Mouse (Mus musculus) CH12.LX (cell line): ENCODE data around the gene Grap2. TPM values are rescaled to one million over a fixed set of nuclear protein-coding genes. Genes with fewer than 3 reads are reported as not detected.

Experiments
- DNase-seq: peaks from one replicate; pipeline ENCODE4 v3.0.0-alpha.2; 2013; ENCODE audit errors: extremely low read depth
- H3K27ac ChIP-seq: 2 replicates; pipeline ENCODE4 v1.5.1; 2012; ENCODE audit warnings: low read depth, mild to moderate bottlenecking, control low read depth, moderate library complexity; ENCODE audit not compliant: insufficient read depth
- H3K27me3 ChIP-seq: replicated peaks from 2 replicates; pipeline ENCODE3; 2012; ENCODE audit warnings: inconsistent platforms
- H3K36me3 ChIP-seq, 2 experiments: replicated peaks in 1 of 2; 2 replicates each; pipeline versions ENCODE3 to v1.6.1; 2012; ENCODE audit warnings: inconsistent platforms in 1 of 2, low read length in 1 of 2, mild to moderate bottlenecking in 1 of 2, mixed read lengths in 1 of 2, moderate library complexity in 1 of 2; ENCODE audit not compliant: control insufficient read depth in 1 of 2, insufficient read depth in 1 of 2
- H3K4me1 ChIP-seq, 2 experiments: 2 replicates each; pipeline ENCODE4 v1.6.1; 2012; ENCODE audit warnings: inconsistent platforms in 1 of 2, moderate library complexity in 1 of 2; ENCODE audit not compliant: insufficient read depth in 2 of 2, control insufficient read depth in 1 of 2
- H3K4me2 ChIP-seq: 2 replicates; pipeline ENCODE4 v1.6.1; 2012; ENCODE audit warnings: low read depth, mild to moderate bottlenecking, control low read depth; ENCODE audit not compliant: poor library complexity, insufficient read depth, severe bottlenecking
- H3K4me3 ChIP-seq, 3 experiments: fragments of 150-350 bp in 1 of 3; sonication (generic) in 1 of 3; replicated peaks in 1 of 3; 2 replicates each; pipeline versions ENCODE3 to v1.5.1; 2011 to 2012; ENCODE audit warnings: low read depth in 2 of 3, low read length in 2 of 3, mild to moderate bottlenecking in 2 of 3, moderate library complexity in 2 of 3, control low read depth in 1 of 3, improper control_type of control experiment in 1 of 3, inconsistent platforms in 1 of 3, mixed read lengths in 1 of 3; ENCODE audit not compliant: poor library complexity in 1 of 3
- H3K79me2 ChIP-seq: replicated peaks from 2 replicates; pipeline ENCODE4 v1.6.1; 2012; ENCODE audit warnings: mild to moderate bottlenecking, moderate library complexity; ENCODE audit not compliant: control insufficient read depth, poor library complexity, insufficient read depth, severe bottlenecking; ENCODE audit errors: extremely low read depth
- H3K9ac ChIP-seq: 2 replicates; pipeline ENCODE4 v1.6.1; 2012; ENCODE audit warnings: low read depth, mild to moderate bottlenecking, control low read depth, moderate library complexity; ENCODE audit not compliant: insufficient read depth
- H3K9me3 ChIP-seq: replicated peaks from 2 replicates; pipeline ENCODE3; 2012; ENCODE audit warnings: low read length, inconsistent platforms, mixed read lengths
- BHLHE40 ChIP-seq: IDR thresholded peaks from 2 replicates; pipeline ENCODE4 v1.6.1; 2011; ENCODE audit warnings: mild to moderate bottlenecking, low read depth, low read length, improper control_type of control experiment
- ELF1 ChIP-seq: IDR thresholded peaks from 2 replicates; pipeline ENCODE4 v1.6.1; 2014; ENCODE audit warnings: low read depth, mild to moderate bottlenecking, inconsistent platforms, low read length, improper control_type of control experiment
- EP300 ChIP-seq: IDR thresholded peaks from 2 replicates; pipeline ENCODE4 v1.6.1; 2011; ENCODE audit warnings: low read length, improper control_type of control experiment
- ETS1 ChIP-seq: conservative IDR thresholded peaks from 2 replicates; pipeline ENCODE4 v1.6.1; 2012; ENCODE audit warnings: low read depth, mild to moderate bottlenecking, inconsistent platforms, low read length, improper control_type of control experiment, moderate library complexity
- GABPA ChIP-seq: IDR thresholded peaks from 2 replicates; pipeline ENCODE4 v1.6.1; 2012; ENCODE audit warnings: low read depth, low read length, improper control_type of control experiment, inconsistent platforms; ENCODE audit not compliant: insufficient replicate concordance
- HCFC1 ChIP-seq: IDR thresholded peaks from 2 replicates; pipeline ENCODE4 v1.6.1; 2012; ENCODE audit warnings: low read depth, mild to moderate bottlenecking, inconsistent platforms, low read length, improper control_type of control experiment
- IRF4 ChIP-seq: IDR thresholded peaks from 2 replicates; pipeline ENCODE4 v1.6.1; 2014; ENCODE audit warnings: low read depth, mild to moderate bottlenecking, inconsistent platforms, low read length, improper control_type of control experiment
- JUND ChIP-seq: conservative IDR thresholded peaks from 2 replicates; pipeline ENCODE4 v1.6.1; 2011; ENCODE audit warnings: low read depth, low read length, improper control_type of control experiment
- KAT2A ChIP-seq: IDR thresholded peaks from 2 replicates; pipeline ENCODE4 v1.6.1; 2012; ENCODE audit warnings: low read length, improper control_type of control experiment, inconsistent platforms; ENCODE audit not compliant: insufficient replicate concordance
- MAFK ChIP-seq: IDR thresholded peaks from 2 replicates; pipeline ENCODE4 v1.6.1; 2011; ENCODE audit warnings: low read length, improper control_type of control experiment; ENCODE audit not compliant: insufficient replicate concordance
- MEF2A ChIP-seq: IDR thresholded peaks from 2 replicates; pipeline ENCODE4 v1.6.1; 2014; ENCODE audit warnings: low read depth, mild to moderate bottlenecking, inconsistent platforms, low read length, improper control_type of control experiment, borderline replicate concordance
- NRF1 ChIP-seq: IDR thresholded peaks from 2 replicates; pipeline ENCODE4 v1.6.1; 2014; ENCODE audit warnings: low read depth, mild to moderate bottlenecking, inconsistent platforms, low read length, improper control_type of control experiment, moderate library complexity
- PAX5 ChIP-seq: IDR thresholded peaks from 2 replicates; pipeline ENCODE4 v1.6.1; 2012; ENCODE audit warnings: low read length, inconsistent platforms, mixed read lengths
- RAD21 ChIP-seq: IDR thresholded peaks from 2 replicates; pipeline ENCODE4 v1.6.1; 2011; ENCODE audit warnings: low read depth, mild to moderate bottlenecking, low read length, improper control_type of control experiment, moderate library complexity
- TBP ChIP-seq: conservative IDR thresholded peaks from 2 replicates; pipeline ENCODE4 v1.6.1; 2011; ENCODE audit warnings: low read depth, low read length, improper control_type of control experiment
- TCF12 ChIP-seq: IDR thresholded peaks from 2 replicates; pipeline ENCODE4 v1.6.1; 2014; ENCODE audit warnings: low read depth, mild to moderate bottlenecking, inconsistent platforms, low read length, improper control_type of control experiment
- USF1 ChIP-seq: IDR thresholded peaks from 2 replicates; pipeline ENCODE4 v1.6.1; 2014; ENCODE audit warnings: low read depth, mild to moderate bottlenecking, inconsistent platforms, low read length, improper control_type of control experiment
- ZC3H11A ChIP-seq: IDR thresholded peaks from 2 replicates; pipeline ENCODE4 v1.6.1; 2012; ENCODE audit warnings: low read depth, mild to moderate bottlenecking, inconsistent platforms, low read length, improper control_type of control experiment
- ZMIZ1 ChIP-seq: IDR thresholded peaks from 2 replicates; pipeline ENCODE4 v1.6.1; 2012; ENCODE audit warnings: low read depth, mild to moderate bottlenecking, inconsistent platforms, low read length, improper control_type of control experiment
- ZNF384 ChIP-seq: IDR thresholded peaks from 2 replicates; pipeline ENCODE4 v1.6.1; 2012; ENCODE audit warnings: low read depth, low read length, improper control_type of control experiment, inconsistent platforms
- dilution Hi-C: fragments of 300-500 bp; cut with MboI; formaldehyde crosslinking; loops from 2 replicates; pipeline ENCODE4 v1.14.3; 2020; ENCODE audit warnings: low sequenced_read_pairs; ENCODE audit not compliant: extremely low pct_unique_long_range_greater_than_20kb, extremely low pct_ligation_motif_present
- in situ Hi-C: fragments of 300-500 bp; cut with MboI; formaldehyde crosslinking; loops from 3 replicates; pipeline ENCODE4 v1.14.3; 2019; ENCODE audit warnings: low sequenced_read_pairs, low pct_ligation_motif_present, low pct_unique_long_range_greater_than_20kb, mixed read lengths
- polyA plus RNA-seq: library from polyadenylated mRNA; unstranded; fragments of >175 nt; gene quantifications from 2 replicates; pipeline ENCODE4 v1.2.1, GENCODE M21; 2012; ENCODE audit warnings: low read depth; ENCODE audit not compliant: insufficient read length
- total RNA-seq, 2 experiments: library from RNA; depleted of rRNA; stranded (reverse); fragments of 300-350 nt in 1 of 2; fragments of >200 nt in 1 of 2; gene quantifications; 2 replicates each; pipeline ENCODE4 v1.2.3; 2012 to 2014

Grap2 gene
- total and polyA plus RNA-seq, 3 experiments, result 1.5 to 6.2 (median 5.0) TPM

DNA sequence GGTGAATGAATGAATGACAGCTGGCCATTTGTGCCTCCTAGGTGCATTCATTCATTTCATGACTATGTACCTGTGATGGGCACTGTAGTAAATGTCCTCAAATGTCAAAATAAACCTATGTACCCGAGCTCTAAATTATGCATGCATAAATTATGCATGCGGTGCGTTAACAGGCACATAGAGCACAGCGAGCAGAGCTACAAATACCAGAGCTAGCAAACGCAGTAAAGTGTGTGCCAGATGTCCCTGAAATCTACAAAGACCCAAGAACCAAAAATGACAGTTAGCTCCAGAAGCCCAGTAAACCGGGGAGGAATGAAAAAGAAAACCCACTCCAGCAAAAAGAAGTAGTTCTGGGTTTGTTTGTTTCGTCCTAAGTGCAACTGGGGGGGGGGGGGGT is 29.1 kb downstream of the Grap2 start:
- Histone ChIP-seq H3K27ac (no peak overlapping the region), H3K4me1 (peaks cover 12 to 50% of the 10 kb centered on the region in 2 experiments; a peak in 3 of 4 replicates), H3K4me2 (no peak overlapping the region), H3K9me3 (peaks cover 3% of the 10 kb centered on the region), H3K36me3 (no peaks in the 10 kb centered on the region), H3K4me3 (no peak overlapping the region), H3K27me3 (no peaks in the 10 kb centered on the region), H3K79me2 (no peaks in the 10 kb centered on the region), H3K9ac (no peak overlapping the region)
- in situ Hi-C loops, result no loop called here
- dilution Hi-C loops, result no loop called here
- no peak for TF ChIP-seq JUND
- TF ChIP-seq NRF1, result no peak
- no peak for TF ChIP-seq BHLHE40
- no peak for TF ChIP-seq ZC3H11A
- DNase-seq, result no peak

DNA sequence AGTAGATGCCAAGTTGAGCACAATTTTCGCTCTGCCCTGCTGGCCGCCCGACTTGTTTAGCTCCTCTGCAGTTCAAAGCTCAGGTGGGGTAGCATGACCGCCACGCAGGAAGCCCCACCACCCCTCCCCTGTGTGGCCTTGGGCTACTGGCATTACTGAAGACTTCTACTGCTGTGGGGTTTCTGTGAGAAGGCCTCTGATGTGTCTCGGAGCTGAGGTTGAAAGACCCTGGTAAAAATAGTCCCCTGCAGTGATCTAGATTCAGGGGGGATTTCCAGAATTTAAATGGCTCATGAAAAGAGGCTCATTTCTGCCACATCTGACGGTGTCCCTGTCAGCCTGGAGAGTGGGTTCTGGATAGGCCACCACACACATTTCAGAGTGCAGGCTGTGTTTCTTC is 30.1 kb downstream of the Grap2 start:
- 0 out of 2 replicates have a peak overlapping the region, but pooled peaks have one; percentile 6 for H3K9ac ChIP-seq
- H3K36me3 ChIP-seq, result no peaks in the 10 kb centered on the region
- H3K9me3 ChIP-seq, result peaks cover 3% of the 10 kb centered on the region
- peak overlapping the region; percentile 2; the same call in 1 of the 2 replicates for H3K27ac ChIP-seq
- H3K79me2 ChIP-seq, result no peaks in the 10 kb centered on the region
- TF ChIP-seq TCF12 (no peak), ZC3H11A (no peak), TBP (no peak), USF1 (no peak), NRF1 (no peak), GABPA (no peak), ZNF384 (no peak), IRF4 (peak; percentile 37; the same call in 1 of the 2 replicates), KAT2A (no peak), ZMIZ1 (no peak), ELF1 (no peak), BHLHE40 (peak; percentile 34; the same call in 1 of the 2 replicates), HCFC1 (no peak), PAX5 (no peak), JUND (no peak), ETS1 (peak; percentile 51), MAFK (no peak), RAD21 (no peak), EP300 (0 out of 2 replicates have a peak, but pooled peaks have one; percentile 16), MEF2A (peak; percentile 82)
- peaks cover 12 to 60% of the 10 kb centered on the region in 2 experiments; a peak in 3 of 4 replicates for H3K4me1 ChIP-seq
- peak overlapping the region; percentile 60 for H3K4me2 ChIP-seq
- dilution Hi-C loops, result no loop called here
- H3K4me3 ChIP-seq, result no peak overlapping the region
- no peaks in the 10 kb centered on the region for H3K27me3 ChIP-seq
- DNase-seq, result peak; percentile 59
- in situ Hi-C loops, result no loop called here
